Mouse (Mus musculus): ENCODE results near the gene Aldh1b1. TPM values are rescaled to one million over a fixed set of nuclear protein-coding genes. Genes with fewer than 3 reads are reported as not detected.

The Aldh1b1 gene
- polyA plus RNA-seq (2011; ENCODE audit: insufficient read depth, insufficient read length, low replicate concordance, missing spikeins): 2.3 and 13.1 TPM in 2 replicates

GRCm38 (mm10) chr4:45798964-45799363, at the start of gene Aldh1b1:
TSS of gene Aldh1b1 (plus strand) at chr4:45799022.
- TF ChIP-seq POLR2A (IDR thresholded peaks at IDR 0.05; ENCODE audit: borderline replicate concordance, control insufficient read depth, low read depth, low read length): peak; percentile 20; the same call in 1 of the 2 replicates
- no peak for TF ChIP-seq CTCF (IDR thresholded peaks at IDR 0.05; ENCODE audit: control insufficient read depth, insufficient read depth, low read length)
- H3K4me1 ChIP-seq (ENCODE audit: control insufficient read depth, insufficient read depth, low read length): no peaks in the 10 kb centered on the region; the same call in 1 of the 2 replicates
- H3K27ac ChIP-seq (ENCODE audit: control insufficient read depth, insufficient read depth, low read depth, low read length, poor library complexity): no peak within 1 kb of the TSS
- H3K4me3 ChIP-seq (replicated peaks; ENCODE audit: control insufficient read depth, low read depth, low read length): peak within 1 kb of the TSS; percentile 78
- under 1% methylated on average over 26 of the region's 26 CpGs for WGBS

DNA sequence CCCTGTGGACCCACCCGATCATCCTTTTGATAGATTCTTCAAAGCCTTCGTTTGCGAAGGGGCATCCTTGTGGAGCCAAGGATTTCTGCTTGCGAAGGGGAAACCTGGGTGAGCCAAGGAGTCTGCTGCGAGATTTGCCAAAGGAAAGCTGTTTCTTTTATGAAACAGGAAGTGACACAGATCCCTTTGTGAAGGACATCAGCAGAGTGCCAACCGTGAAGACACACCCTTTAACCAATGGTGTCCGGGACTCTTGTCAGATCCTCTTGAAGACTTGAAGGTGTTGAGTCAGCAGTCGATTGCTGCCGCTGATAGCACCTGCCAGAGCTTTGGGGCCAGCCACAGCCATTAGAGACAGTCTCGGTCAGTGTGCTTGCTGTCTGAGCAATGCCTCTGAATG, 49.4 kb upstream of the Aldh1b1 start:
- 37% methylated on average over 10 of the region's 10 CpGs for WGBS
- no peaks in the 10 kb centered on the region; the same call in 1 of the 2 replicates for H3K4me1 ChIP-seq (ENCODE audit: control insufficient read depth, insufficient read depth, low read length)
- TF ChIP-seq CTCF (IDR thresholded peaks at IDR 0.05; ENCODE audit: control insufficient read depth, insufficient read depth, low read length) (no peak), POLR2A (IDR thresholded peaks at IDR 0.05; ENCODE audit: borderline replicate concordance, control insufficient read depth, low read depth, low read length) (no peak)
- H3K4me3 ChIP-seq (replicated peaks; ENCODE audit: control insufficient read depth, low read depth, low read length): no peak overlapping the region
- H3K27ac ChIP-seq (ENCODE audit: control insufficient read depth, insufficient read depth, low read depth, low read length, poor library complexity): no peak overlapping the region

DNA sequence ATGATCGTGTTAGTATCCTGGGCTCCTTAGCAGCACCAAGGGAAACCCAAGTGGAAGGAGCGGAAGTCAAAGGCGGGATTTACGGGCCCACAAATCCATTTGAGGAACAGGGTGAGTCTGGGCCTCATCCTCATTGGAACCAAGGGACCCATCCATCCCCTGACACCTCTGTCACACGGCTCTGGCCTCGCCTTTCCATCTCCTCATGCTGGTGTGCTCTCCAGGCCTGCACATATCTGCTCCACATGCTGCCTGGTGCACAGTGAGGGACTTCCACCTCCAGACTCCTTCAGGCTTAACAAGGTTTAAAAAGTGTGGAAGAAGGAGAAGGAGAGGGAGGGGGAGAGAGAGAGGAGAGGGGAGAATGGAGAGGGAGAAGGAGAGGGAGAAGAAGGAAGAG, 48.3 kb upstream of the Aldh1b1 start:
- Histone ChIP-seq H3K27ac (ENCODE audit: control insufficient read depth, insufficient read depth, low read depth, low read length, poor library complexity) (no peak overlapping the region), H3K4me1 (ENCODE audit: control insufficient read depth, insufficient read depth, low read length) (no peaks in the 10 kb centered on the region; the same call in 1 of the 2 replicates), H3K4me3 (replicated peaks; ENCODE audit: control insufficient read depth, low read depth, low read length) (no peak overlapping the region)
- TF ChIP-seq POLR2A (IDR thresholded peaks at IDR 0.05; ENCODE audit: borderline replicate concordance, control insufficient read depth, low read depth, low read length): no peak
- TF ChIP-seq CTCF (IDR thresholded peaks at IDR 0.05; ENCODE audit: control insufficient read depth, insufficient read depth, low read length): no peak
- WGBS: 81% methylated on average over 6 of the region's 6 CpGs

DNA sequence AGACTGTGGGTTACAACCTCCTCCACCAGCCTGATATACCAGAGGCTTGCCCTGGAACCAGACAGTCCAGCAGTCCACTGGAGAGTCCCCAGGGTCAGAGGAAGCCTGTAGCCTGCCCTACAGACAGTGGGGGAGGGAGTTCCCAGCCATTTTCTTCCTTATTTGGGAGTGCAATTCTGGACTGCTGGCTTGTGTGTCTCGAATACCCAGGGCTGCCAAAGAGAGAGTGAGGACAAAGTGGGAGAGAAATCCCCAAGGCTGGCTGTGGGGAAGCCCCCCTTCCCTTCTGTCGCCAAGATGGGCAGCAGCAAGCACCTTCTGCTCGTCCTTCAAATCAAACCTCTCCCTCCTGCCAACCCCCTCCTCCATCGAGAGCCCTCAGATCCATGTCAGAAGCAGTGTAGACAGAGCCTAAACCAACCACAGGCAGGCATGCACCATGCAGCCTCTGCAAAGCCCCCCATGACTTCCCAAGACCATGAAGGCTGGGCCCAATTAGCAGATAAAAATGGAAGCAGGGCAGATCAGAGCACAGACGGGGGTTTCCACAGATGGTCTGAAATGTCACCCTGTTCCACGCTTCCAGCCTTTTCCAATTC, 45.5 kb upstream of the Aldh1b1 start:
- TF ChIP-seq POLR2A (IDR thresholded peaks at IDR 0.05; ENCODE audit: borderline replicate concordance, control insufficient read depth, low read depth, low read length) (no peak), CTCF (IDR thresholded peaks at IDR 0.05; ENCODE audit: control insufficient read depth, insufficient read depth, low read length) (no peak)
- H3K4me1 ChIP-seq (ENCODE audit: control insufficient read depth, insufficient read depth, low read length): no peaks in the 10 kb centered on the region; the same call in 1 of the 2 replicates
- H3K4me3 ChIP-seq (replicated peaks; ENCODE audit: control insufficient read depth, low read depth, low read length): no peak overlapping the region
- H3K27ac ChIP-seq (ENCODE audit: control insufficient read depth, insufficient read depth, low read depth, low read length, poor library complexity): no peak overlapping the region
- WGBS: 71% methylated on average over 6 of the region's 6 CpGs

GRCm38 (mm10) chr4:45754171-45754570, 44.7 kb upstream of the Aldh1b1 start:
- WGBS: 88% methylated on average over 4 of the region's 4 CpGs
- Histone ChIP-seq H3K4me1 (ENCODE audit: control insufficient read depth, insufficient read depth, low read length) (no peaks in the 10 kb centered on the region; the same call in 1 of the 2 replicates), H3K27ac (ENCODE audit: control insufficient read depth, insufficient read depth, low read depth, low read length, poor library complexity) (no peak overlapping the region), H3K4me3 (replicated peaks; ENCODE audit: control insufficient read depth, low read depth, low read length) (no peak overlapping the region)
- TF ChIP-seq CTCF (IDR thresholded peaks at IDR 0.05; ENCODE audit: control insufficient read depth, insufficient read depth, low read length) (no peak), POLR2A (IDR thresholded peaks at IDR 0.05; ENCODE audit: borderline replicate concordance, control insufficient read depth, low read depth, low read length) (no peak)

GRCm38 (mm10) chr4:45755097-45755496, 43.7 kb upstream of the Aldh1b1 start:
- 81% methylated on average over 9 of the region's 9 CpGs for WGBS
- no peaks in the 10 kb centered on the region for H3K4me1 ChIP-seq (ENCODE audit: control insufficient read depth, insufficient read depth, low read length)
- H3K4me3 ChIP-seq (replicated peaks; ENCODE audit: control insufficient read depth, low read depth, low read length): no peak overlapping the region
- no peak overlapping the region for H3K27ac ChIP-seq (ENCODE audit: control insufficient read depth, insufficient read depth, low read depth, low read length, poor library complexity)
- no peak for TF ChIP-seq POLR2A (IDR thresholded peaks at IDR 0.05; ENCODE audit: borderline replicate concordance, control insufficient read depth, low read depth, low read length)
- TF ChIP-seq CTCF (IDR thresholded peaks at IDR 0.05; ENCODE audit: control insufficient read depth, insufficient read depth, low read length): no peak

GRCm38 (mm10) chr4:45755881-45756280, 42.9 kb upstream of the Aldh1b1 start:
- Histone ChIP-seq H3K27ac (ENCODE audit: control insufficient read depth, insufficient read depth, low read depth, low read length, poor library complexity) (no peak overlapping the region), H3K4me1 (ENCODE audit: control insufficient read depth, insufficient read depth, low read length) (no peaks in the 10 kb centered on the region), H3K4me3 (replicated peaks; ENCODE audit: control insufficient read depth, low read depth, low read length) (no peak overlapping the region)
- 85% methylated on average over 17 of the region's 17 CpGs for WGBS
- TF ChIP-seq POLR2A (IDR thresholded peaks at IDR 0.05; ENCODE audit: borderline replicate concordance, control insufficient read depth, low read depth, low read length) (no peak), CTCF (IDR thresholded peaks at IDR 0.05; ENCODE audit: control insufficient read depth, insufficient read depth, low read length) (no peak)

GRCm38 (mm10) chr4:45757941-45758340, 40.9 kb upstream of the Aldh1b1 start:
- Histone ChIP-seq H3K27ac (ENCODE audit: control insufficient read depth, insufficient read depth, low read depth, low read length, poor library complexity) (no peak overlapping the region), H3K4me1 (ENCODE audit: control insufficient read depth, insufficient read depth, low read length) (no peaks in the 10 kb centered on the region), H3K4me3 (replicated peaks; ENCODE audit: control insufficient read depth, low read depth, low read length) (no peak overlapping the region)
- WGBS: 79% methylated on average over 5 of the region's 5 CpGs
- no peak for TF ChIP-seq POLR2A (IDR thresholded peaks at IDR 0.05; ENCODE audit: borderline replicate concordance, control insufficient read depth, low read depth, low read length)
- TF ChIP-seq CTCF (IDR thresholded peaks at IDR 0.05; ENCODE audit: control insufficient read depth, insufficient read depth, low read length): no peak
